8 mouse cellular contexts compared by ENCODE assay signal in genomic region chr15:102693600-102693999, GRCm38 (mm10). TPM values are rescaled to one million over a fixed set of nuclear protein-coding genes. Genes with fewer than 3 reads are reported as not detected.
A peak's percentile ranks its signal among the peaks of the same experiment; 100 is the strongest.
DNase-seq lines count a peak whose midpoint lies in the region; ATAC-seq and TF ChIP-seq lines count a peak whose summit lies in the region.

No protein-coding gene starts in this region.

- no peaks in the 10 kb centered on the region for H3K9me3 ChIP-seq in E14TG2a.4 (ENCODE audit: low read length)
- no peaks in the 10 kb centered on the region for H3K9me3 ChIP-seq in forebrain, embryonic 13.5 days (replicated peaks)
- H3K9me3 ChIP-seq in hindbrain, embryonic 10.5 days = no peaks in the 10 kb centered on the region

- WGBS in forebrain, embryonic 13.5 days = under 1% methylated on average over 11 of the region's 11 CpGs
- under 1% methylated on average over 11 of the region's 11 CpGs for WGBS in hindbrain, embryonic 10.5 days

- H3K9ac ChIP-seq in forebrain, embryonic 13.5 days = peak overlapping the region; percentile 60; the same call in 1 of the 2 replicates

- peak overlapping the region; percentile 73 for H3K4me2 ChIP-seq in forebrain, embryonic 13.5 days

- TF ChIP-seq CTCF in E14TG2a.4 (conservative IDR thresholded peaks at IDR 0.05; ENCODE audit: low read length) = no peak
- TF ChIP-seq CTCF in layer of hippocampus, adult 2 months (conservative IDR thresholded peaks at IDR 0.05) = no peak

- peak overlapping the region; percentile 78 for H3K4me3 ChIP-seq in E14TG2a.4 (replicated peaks; ENCODE audit: low read length)
- H3K4me3 ChIP-seq in forebrain, embryonic 13.5 days = peak overlapping the region; percentile 45
- peak overlapping the region; percentile 54 for H3K4me3 ChIP-seq in hindbrain, embryonic 10.5 days
- H3K4me3 ChIP-seq in layer of hippocampus, adult 2 months = peak overlapping the region; percentile 62

- peak; percentile 69 for ATAC-seq in forebrain, embryonic 13.5 days

- H3K27me3 ChIP-seq in E14TG2a.4 (ENCODE audit: insufficient read depth, low read length) = peaks cover 82% of the 10 kb centered on the region
- H3K27me3 ChIP-seq in forebrain, embryonic 13.5 days = peaks cover 83% of the 10 kb centered on the region
- peaks cover 88% of the 10 kb centered on the region for H3K27me3 ChIP-seq in hindbrain, embryonic 10.5 days (ENCODE audit: insufficient read depth, poor library complexity, severe bottlenecking)

- DNase-seq in brain, embryonic 18.5 days (ENCODE audit: low read depth, low spot score) = peak; percentile 87
- peak; percentile 55 for DNase-seq in hindbrain, embryonic 10.5 days (ENCODE audit: low spot score)
- peak; percentile 80 to 87 for DNase-seq in layer of hippocampus, adult 2 months (ENCODE audit: low spot score in 2 of 2)
- peak; percentile 65 to 72 for DNase-seq in lung, adult 18-20 months
- peak; percentile 75 for DNase-seq in retina, adult 2 months (ENCODE audit: low read depth, low spot score)
- no peak for DNase-seq in c-Kit-positive CD71-positive TER-119-positive erythroid progenitor cells, embryonic 14.5 days (ENCODE audit: low spot score)

- H3K27ac ChIP-seq in forebrain, embryonic 13.5 days = peak overlapping the region; percentile 51
- H3K27ac ChIP-seq in hindbrain, embryonic 10.5 days = no peak overlapping the region
- peak overlapping the region; percentile 88 for H3K27ac ChIP-seq in layer of hippocampus, adult 2 months

- H3K4me1 ChIP-seq in E14TG2a.4 (replicated peaks; ENCODE audit: low read depth, low read length) = peaks cover 31% of the 10 kb centered on the region
- H3K4me1 ChIP-seq in forebrain, embryonic 13.5 days = peaks cover 30% of the 10 kb centered on the region
- peaks cover 39% of the 10 kb centered on the region for H3K4me1 ChIP-seq in hindbrain, embryonic 10.5 days (replicated peaks)

- no peaks in the 10 kb centered on the region for H3K36me3 ChIP-seq in E14TG2a.4 (ENCODE audit: insufficient read depth, low read length)
- H3K36me3 ChIP-seq in forebrain, embryonic 13.5 days (ENCODE audit: poor library complexity, severe bottlenecking) = no peaks in the 10 kb centered on the region
- no peaks in the 10 kb centered on the region for H3K36me3 ChIP-seq in hindbrain, embryonic 10.5 days

RNA-seq across cellular contexts. Expression of gene Atp5g2, which starts 21.4 kb away (rescaled TPM):
- 52.3 and 79.6 TPM in 2 replicates for polyA plus RNA-seq in forebrain, embryonic 13.5 days (2015; fragmentation: Nextera tagmentation; extraction: Ambion mirVana)
- polyA plus RNA-seq in hindbrain, embryonic 10.5 days (2016; fragmentation: Nextera tagmentation; extraction: Ambion mirVana) = 63.3 and 73.4 TPM in 2 replicates
- total RNA-seq in layer of hippocampus, adult 2 months (2021) = 10 to 100 TPM; 11.0 to 11.5 TPM

RNA-seq across cellular contexts. Expression of gene Calcoco1, which starts 28.4 kb away (rescaled TPM):
- polyA plus RNA-seq in forebrain, embryonic 13.5 days (2015; fragmentation: Nextera tagmentation; extraction: Ambion mirVana) = 45.0 and 48.7 TPM in 2 replicates
- polyA plus RNA-seq in hindbrain, embryonic 10.5 days (2016; fragmentation: Nextera tagmentation; extraction: Ambion mirVana) = 32.1 and 38.5 TPM in 2 replicates
- 10 to 100 TPM; 95.4 to 96.9 TPM for total RNA-seq in layer of hippocampus, adult 2 months (2021)
